Mouse (Mus musculus) lung, postnatal 0 days (tissue): ENCODE results near the gene Syna.

Experiments used
- CTCF ChIP-seq: IDR thresholded peaks from 2 replicates; pipeline ENCODE4 v1.5.1; 2016; ENCODE audit warnings: antibody characterized with exemption, mild to moderate bottlenecking
- EP300 ChIP-seq: IDR thresholded peaks from 2 replicates; pipeline ENCODE4 v1.6.1; 2016; ENCODE audit warnings: antibody characterized with exemption, mild to moderate bottlenecking, control low read depth

- no peak for TF ChIP-seq EP300
- TF ChIP-seq CTCF = no peak
Observed at GRCm38 (mm10) chr5:134565696-134566095, 5.7 kb upstream of the Syna start.
